Mouse (Mus musculus) embryonic stem cell, embryonic (primary cell): ENCODE measurements around the gene Mrpl16.

Experiments
- CTCF ChIA-PET, 4 experiments: fragments of 300-600 bp in 2 of 4; fragments of 350-600 bp in 2 of 4; sonication (Branson Sonifier 250); formaldehyde crosslinking; loops; one replicate each; lab custom pipeline; 2022; ENCODE audit warnings: inconsistent platforms in 2 of 4; lab: Charles Lee
- POLR2A ChIA-PET, 4 experiments: fragments of 300-600 bp in 2 of 4; fragments of 350-600 bp in 2 of 4; sonication (Branson Sonifier 250); formaldehyde crosslinking; loops; one replicate each; lab custom pipeline; 2022; ENCODE audit warnings: antibody characterized with exemption in 4 of 4, inconsistent platforms in 1 of 4; lab: Charles Lee

The Mrpl16 gene

GRCm38 (mm10) chr19:11770205-11770892 lies at the start of gene Mrpl16:
Gene Mrpl16 (plus strand): TSS chr19:11770391.
- CTCF ChIA-PET = interaction anchor here in 2 of 4 experiments (0.8 to 1.6 kb wide), 3 partner anchors 48 to 166 kb away, joined by 3 to 4 read pairs (median 3); partner anchors contain the start of gene Ms4a6d (in 1 of the 2)

GRCm38 (mm10) chr19:11723870-11724269 lies 46.3 kb upstream of the Mrpl16 start:
- CTCF ChIA-PET = interaction anchor here in 1 of 4 experiments (0.7 kb wide), 1 partner anchor 744 kb away, joined by 3 read pairs; no protein-coding TSS in a partner anchor

More at GRCm38 (mm10) chr19:11770205-11770892, at the start of gene Mrpl16:
- POLR2A ChIA-PET = interaction anchor here in 2 of 4 experiments (0.5 to 3.1 kb wide), 15 partner anchors 8 to 238 kb away, joined by 3 to 24 read pairs (median 4); partner anchors contain the start of genes Stx3 (in 2 of the 2) and Patl1 (in 1 of the 2)

GRCm38 (mm10) chr19:11724275-11724674 lies 45.9 kb upstream of the Mrpl16 start:
- CTCF ChIA-PET = interaction anchor here in 1 of 4 experiments (0.7 kb wide), 1 partner anchor 744 kb away, joined by 3 read pairs; no protein-coding TSS in a partner anchor
- POLR2A ChIA-PET = no interaction called here

More at GRCm38 (mm10) chr19:11723870-11724269, 46.3 kb upstream of the Mrpl16 start:
- POLR2A ChIA-PET = no interaction called here

DNA sequence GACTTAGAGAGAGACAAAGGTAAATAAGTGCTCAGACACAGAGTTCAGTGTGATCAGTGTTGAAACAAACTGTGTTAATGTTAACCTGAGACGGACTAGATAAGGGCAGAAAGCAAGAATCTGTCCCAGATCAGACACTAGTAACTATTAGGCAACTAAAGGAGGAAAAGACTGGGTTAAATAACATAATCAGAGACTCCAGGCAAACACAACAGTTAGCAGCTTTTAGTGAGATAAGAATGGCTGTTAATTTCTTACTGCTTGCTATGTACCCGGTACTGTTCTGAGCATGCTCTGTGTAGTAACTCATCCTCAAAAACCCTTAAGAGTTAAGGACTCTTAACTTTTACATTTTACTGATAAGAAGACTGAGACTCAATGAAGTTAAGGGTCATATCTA lies 44.3 kb upstream of the Mrpl16 start:
- POLR2A ChIA-PET = no interaction called here
- CTCF ChIA-PET = interaction anchor here in 2 of 4 experiments (0.5 to 0.6 kb wide), 2 partner anchors 14 to 95 kb away, joined by 3 read pairs; no protein-coding TSS in a partner anchor

- ChIA-PET POLR2A (no interaction called here), CTCF (no interaction called here)
Observed at GRCm38 (mm10) chr19:11727304-11727703, 42.9 kb upstream of the Mrpl16 start.

DNA sequence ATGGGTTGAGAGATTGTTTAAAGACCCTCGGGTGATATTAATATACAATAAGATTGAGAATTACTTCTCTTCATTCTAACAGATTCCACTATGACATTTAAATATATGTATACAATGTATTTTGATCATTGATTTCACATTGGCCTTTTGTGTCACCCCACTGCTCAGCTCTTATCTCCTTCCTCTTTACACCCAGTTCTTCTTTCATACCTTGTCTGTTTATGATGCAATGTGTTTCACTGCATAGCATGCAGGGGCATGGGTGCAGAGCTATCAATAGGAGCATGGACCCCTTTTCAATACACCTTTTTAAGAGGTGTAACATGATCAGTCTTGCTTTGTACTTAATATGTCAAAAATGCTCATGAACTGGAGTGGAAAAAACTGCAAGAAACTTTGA lies 39.9 kb upstream of the Mrpl16 start:
- POLR2A ChIA-PET = no interaction called here

GRCm38 (mm10) chr19:11736455-11736854 lies 33.7 kb upstream of the Mrpl16 start:
- POLR2A ChIA-PET = no interaction called here
- CTCF ChIA-PET = no interaction called here

More for the DNA sequence above, 39.9 kb upstream of the Mrpl16 start:
- CTCF ChIA-PET = no interaction called here

DNA sequence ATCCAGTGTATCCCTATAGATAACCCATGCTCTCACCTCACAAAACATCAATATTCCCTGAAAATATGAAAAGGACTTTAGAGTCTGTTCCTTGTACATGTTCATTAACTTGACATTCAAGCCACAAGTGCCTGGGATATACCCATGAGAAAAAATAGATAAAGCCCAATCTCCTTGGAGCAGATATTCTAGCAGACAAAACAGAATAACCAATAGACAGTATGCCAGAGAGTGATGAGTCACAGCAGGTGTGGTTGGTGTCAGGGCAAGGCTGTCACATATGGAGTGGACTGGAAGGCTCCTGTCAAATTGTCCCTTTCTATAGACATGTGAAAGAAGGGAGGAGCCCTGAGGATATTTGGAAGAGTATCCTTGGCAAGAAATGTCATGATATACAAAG lies 24.5 kb upstream of the Mrpl16 start:
- POLR2A ChIA-PET = no interaction called here
- CTCF ChIA-PET = interaction anchor here in 1 of 4 experiments (0.8 kb wide), 1 partner anchor 22 kb away, joined by 4 read pairs; no protein-coding TSS in a partner anchor

DNA sequence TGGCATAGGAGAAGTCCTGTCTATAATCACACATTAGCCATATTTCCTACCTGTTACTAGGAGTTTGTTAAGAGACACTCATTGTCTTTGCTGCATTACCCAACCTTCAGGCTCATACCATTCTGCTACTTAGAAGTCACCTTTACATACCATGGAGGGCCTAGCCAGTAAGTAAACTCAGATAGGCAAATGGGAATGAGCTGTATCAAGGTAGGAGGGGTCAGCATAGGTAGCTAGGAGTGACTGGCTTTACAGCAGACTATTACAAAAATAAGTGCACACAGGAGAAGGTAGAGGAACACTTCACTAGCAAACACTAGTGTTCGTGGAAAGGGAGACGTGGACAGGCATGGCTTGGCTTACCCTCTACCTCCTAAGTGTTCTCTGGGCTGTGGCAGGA lies 22.9 kb upstream of the Mrpl16 start, which contains the start of gene Gif:
Gene Gif, plus strand, starts transcription at position 257 of the 400 bp plus-strand sequence.
- ChIA-PET CTCF (no interaction called here), POLR2A (no interaction called here)

GRCm38 (mm10) chr19:11765059-11765458 lies 5.1 kb upstream of the Mrpl16 start:
- POLR2A ChIA-PET = interaction anchor here in 1 of 4 experiments (0.6 kb wide), 2 partner anchors 204 to 1419 kb away, joined by 3 to 5 read pairs; no protein-coding TSS in a partner anchor
- CTCF ChIA-PET = interaction anchor here (0.6 to 1.3 kb wide), 8 partner anchors 12 to 661 kb away, joined by 3 to 9 read pairs (median 4); no protein-coding TSS in a partner anchor

DNA sequence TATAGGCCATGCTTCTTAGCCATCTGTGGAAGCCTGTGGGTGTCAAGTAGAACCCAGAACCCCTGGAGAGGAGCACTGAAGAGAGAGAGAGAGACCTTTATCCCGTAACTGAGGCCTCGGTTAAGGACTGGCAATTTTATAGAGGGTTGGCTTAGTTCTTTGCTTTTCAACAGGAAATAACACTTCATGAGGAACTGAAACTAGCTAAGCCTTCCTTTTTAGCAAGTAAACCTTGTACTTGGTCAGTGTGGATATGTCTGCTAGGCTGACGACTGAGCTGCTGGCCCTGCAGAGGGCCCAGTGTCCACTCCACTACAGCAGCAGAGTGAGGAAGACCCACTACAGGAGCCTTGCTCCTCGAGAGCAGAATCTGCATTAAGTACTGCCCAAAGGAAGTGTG lies 3.8 kb upstream of the Mrpl16 start:
- ChIA-PET POLR2A (no interaction called here), CTCF (no interaction called here)

DNA sequence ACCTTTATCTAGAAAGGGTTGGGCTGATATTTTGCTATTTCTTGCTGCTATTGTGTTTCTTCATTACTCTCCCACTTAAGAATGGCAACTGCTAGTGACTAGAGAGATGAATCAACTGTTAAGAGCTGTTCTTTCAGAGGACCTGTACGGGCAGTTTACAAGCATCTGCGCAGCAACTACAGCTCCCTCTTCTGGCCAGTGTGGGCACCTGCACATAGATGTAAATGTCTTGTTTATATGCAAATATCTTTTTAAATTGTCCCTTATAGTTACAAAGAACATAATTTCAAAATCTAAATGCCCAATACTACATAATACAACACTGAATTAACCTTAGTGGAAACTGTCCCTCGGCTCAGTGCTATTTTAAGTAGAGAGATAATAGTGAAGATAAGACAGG lies 2.0 kb upstream of the Mrpl16 start:
- CTCF ChIA-PET = interaction anchor here (0.5 to 2.0 kb wide), 23 partner anchors 9 to 784 kb away, joined by 3 to 9 read pairs (median 3); partner anchors contain the start of gene Stx3 (in 1 of the 4)
- POLR2A ChIA-PET = interaction anchor here in 1 of 4 experiments (0.9 to 3.1 kb wide), 3 partner anchors 10 to 116 kb away, joined by 3 to 24 read pairs (median 8); partner anchors contain the start of gene Stx3

DNA sequence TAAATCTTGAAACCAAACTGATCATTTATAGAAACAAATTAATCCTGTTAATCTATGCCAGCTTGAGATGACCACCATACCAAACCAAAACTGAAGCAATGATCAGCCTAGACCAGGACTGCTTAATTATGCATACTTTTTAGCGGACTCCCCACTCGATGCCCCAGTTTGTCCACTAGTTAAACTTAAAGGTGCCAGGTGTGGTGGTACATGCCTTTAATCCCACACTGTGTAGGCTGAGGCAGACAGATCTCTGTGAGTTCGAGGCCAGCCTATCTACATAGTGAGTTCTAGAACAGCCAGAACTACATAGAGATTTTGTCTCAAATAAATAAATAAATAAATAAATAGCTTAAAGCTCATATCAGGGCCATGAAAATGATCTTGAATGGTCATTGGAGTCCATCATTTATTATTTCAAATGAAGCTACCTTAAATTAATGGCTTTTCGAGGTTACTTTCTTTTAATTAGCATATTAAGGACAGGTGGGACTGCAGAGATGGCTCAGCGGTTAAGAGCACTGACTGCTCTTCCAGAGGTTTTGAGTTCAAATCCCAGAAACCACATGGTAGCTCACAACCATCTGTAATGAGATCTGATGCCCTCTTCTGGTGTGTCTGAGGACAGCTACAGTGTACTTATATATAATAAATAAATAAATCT lies 802 bp upstream of the Mrpl16 start:
- POLR2A ChIA-PET = interaction anchor here in 2 of 4 experiments (0.7 to 3.1 kb wide), 14 partner anchors 8 to 239 kb away, joined by 3 to 24 read pairs (median 4); partner anchors contain the start of genes Stx3 (in 2 of the 2) and Patl1 (in 1 of the 2)
- CTCF ChIA-PET = interaction anchor here in 2 of 4 experiments (0.6 to 2.0 kb wide), 5 partner anchors 8 to 366 kb away, joined by 3 to 9 read pairs (median 4); partner anchors contain the start of gene Ms4a6d (in 1 of the 2)

DNA sequence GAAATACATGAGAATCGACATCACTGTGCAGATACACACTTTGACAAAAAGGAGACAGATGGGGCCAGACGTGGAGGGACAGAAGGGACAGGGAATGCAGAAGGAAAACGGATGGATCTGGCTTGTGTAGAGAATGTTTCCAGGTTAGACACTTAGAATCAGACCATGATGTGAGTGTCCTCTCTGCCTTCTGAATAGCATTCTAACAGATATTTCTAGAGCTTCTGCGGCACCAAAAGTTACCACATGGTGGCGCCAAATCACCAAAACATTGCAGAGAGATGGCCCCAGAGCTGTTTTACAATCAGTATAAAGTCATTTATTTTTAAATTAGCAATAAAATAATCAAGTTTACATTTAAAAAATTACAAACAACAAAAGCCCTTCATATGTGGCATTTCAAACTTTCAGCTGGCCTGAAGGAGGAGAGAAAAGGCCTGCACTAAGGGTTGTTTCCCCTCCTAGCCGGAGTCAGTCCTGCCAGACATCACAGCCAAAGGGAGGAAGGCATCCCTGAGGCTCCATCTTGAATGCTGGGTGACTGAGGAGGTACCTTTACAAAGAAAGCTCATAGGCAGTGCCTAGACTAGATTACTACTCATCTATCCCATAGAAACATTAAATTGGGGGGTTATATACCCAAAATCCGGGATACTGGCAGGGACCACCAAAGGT lies 7.1 kb downstream of the Mrpl16 start:
- ChIA-PET CTCF (interaction anchor here (0.6 to 3.4 kb wide), 30 partner anchors 8 to 231 kb away, joined by 3 to 72 read pairs (median 4); partner anchors contain the start of gene Stx3 (in 1 of the 4)), POLR2A (interaction anchor here (0.6 to 5.4 kb wide), 25 partner anchors 8 to 231 kb away, joined by 3 to 67 read pairs (median 4); partner anchors contain the start of genes Stx3 (in 3 of the 4), Mrpl16 (in 1 of the 4) and Patl1 (in 1 of the 4))

DNA sequence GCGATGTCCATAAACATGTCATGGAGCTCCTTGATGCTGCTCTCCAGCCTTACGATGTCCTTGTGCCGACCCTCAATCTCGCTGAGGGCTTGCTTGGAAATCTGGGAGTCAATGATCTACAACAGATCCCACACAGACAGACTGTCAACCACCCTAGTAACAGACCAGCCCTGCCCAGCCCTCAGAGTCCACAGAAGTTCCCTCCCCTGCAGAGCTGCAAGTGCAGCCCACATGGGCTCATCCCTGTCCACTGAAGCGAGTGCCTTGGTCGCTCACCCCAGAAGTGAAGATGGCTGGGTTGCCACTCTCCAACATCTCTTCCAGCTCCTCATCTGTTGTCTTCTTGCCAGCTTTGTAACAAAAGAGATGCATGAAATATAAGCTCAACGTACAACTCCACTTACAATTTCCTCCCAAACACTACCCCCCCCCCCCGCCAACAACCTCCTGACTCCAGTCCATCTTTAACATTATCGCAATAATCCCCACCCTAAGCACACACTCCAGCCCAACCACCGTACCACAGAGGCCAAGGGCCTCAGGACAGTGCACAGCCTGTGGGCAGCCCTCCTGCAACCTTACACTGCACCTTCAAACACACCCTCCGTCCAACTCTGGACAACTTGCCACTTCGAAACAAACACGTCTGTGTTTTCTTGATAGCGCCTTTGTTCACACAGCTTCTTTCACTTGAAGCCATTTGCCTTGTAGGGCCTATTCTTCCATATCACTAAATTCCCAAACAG lies 15.4 kb downstream of the Mrpl16 start:
- ChIA-PET CTCF (interaction anchor here in 3 of 4 experiments (0.6 to 1.9 kb wide), 6 partner anchors 18 to 134 kb away, joined by 3 to 15 read pairs (median 5); partner anchors contain the start of gene Stx3 (in 1 of the 3)), POLR2A (interaction anchor here (0.6 to 3.6 kb wide), 16 partner anchors 8 to 1487 kb away, joined by 3 to 23 read pairs (median 4); partner anchors contain the start of genes Stx3 (in 2 of the 4), Mrpl16 (in 1 of the 4) and Osbp (in 1 of the 4))

DNA sequence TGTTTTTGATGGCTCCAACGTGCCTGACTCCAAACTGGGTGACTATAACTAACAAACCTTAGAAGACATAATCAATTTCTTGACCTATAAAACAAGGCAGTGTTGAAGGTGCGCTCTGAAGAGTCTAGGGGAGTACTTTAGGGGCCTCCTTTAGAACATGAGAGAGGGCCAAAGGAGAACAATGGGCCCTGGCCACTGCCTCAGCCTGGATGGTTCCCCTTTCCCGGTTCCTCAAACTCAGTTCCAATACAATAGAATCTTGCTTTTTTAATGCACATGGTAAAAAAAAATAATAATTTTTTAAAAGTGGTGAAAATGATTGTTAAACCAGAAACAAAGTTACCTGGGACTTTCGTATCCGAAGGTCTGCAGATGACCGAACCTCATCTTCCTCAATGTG lies 17.6 kb downstream of the Mrpl16 start:
- ChIA-PET POLR2A (interaction anchor here in 1 of 4 experiments (1.0 to 3.6 kb wide), 6 partner anchors 11 to 180 kb away, joined by 3 to 18 read pairs (median 4); no protein-coding TSS in a partner anchor), CTCF (interaction anchor here in 1 of 4 experiments (1.0 kb wide), 1 partner anchor 12 kb away, joined by 3 read pairs; no protein-coding TSS in a partner anchor)

DNA sequence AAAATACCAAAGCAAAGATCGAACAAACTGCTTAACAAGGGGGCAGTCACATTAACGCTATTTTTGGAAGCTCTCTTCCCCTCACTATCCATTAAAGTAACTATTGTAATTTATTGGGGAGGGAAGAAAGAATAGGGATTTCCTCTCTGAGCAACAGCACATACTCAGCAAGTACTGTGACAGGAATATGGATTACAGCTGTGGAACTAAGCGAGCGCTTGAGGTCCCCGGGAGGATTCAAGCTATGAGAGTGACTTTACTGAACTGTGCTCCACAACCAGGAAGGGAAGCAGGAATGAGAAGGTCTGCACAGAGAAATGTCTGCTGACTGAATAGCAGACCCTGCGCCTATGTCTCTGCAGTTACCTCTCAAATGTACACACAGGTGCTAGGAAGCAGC lies 18.7 kb downstream of the Mrpl16 start:
- CTCF ChIA-PET = interaction anchor here in 3 of 4 experiments (0.6 to 1.5 kb wide), 3 partner anchors 11 to 72 kb away, joined by 3 read pairs; no protein-coding TSS in a partner anchor
- POLR2A ChIA-PET = interaction anchor here in 2 of 4 experiments (0.5 to 2.2 kb wide), 10 partner anchors 10 to 181 kb away, joined by 3 to 7 read pairs (median 3); partner anchors contain the start of genes Mrpl16 (in 1 of the 2) and Stx3 (in 1 of the 2)
